Mouse (Mus musculus): ENCODE measurements at regions not wholly inside any gene's neighbourhood (a gene's known extent, or its start where the extent isn't known, plus 50 kb on each side); places are given as distances from the start of the nearest gene placed in this dataset.

GRCm38 (mm10) chr14:60502552-60502951 lies 129.5 kb downstream of the Amer2 start:
- DNase-seq (ENCODE audit: low spot score) = no peak
- H3K27me3 ChIP-seq (ENCODE audit: insufficient read depth, poor library complexity, severe bottlenecking) = no peaks in the 10 kb centered on the region
- H3K4me3 ChIP-seq = no peak overlapping the region
- H3K27ac ChIP-seq = no peak overlapping the region
- H3K9me3 ChIP-seq = no peaks in the 10 kb centered on the region
- 74% methylated on average over 6 of the region's 6 CpGs for WGBS
- H3K36me3 ChIP-seq = no peaks in the 10 kb centered on the region
- peaks cover 11% of the 10 kb centered on the region for H3K4me1 ChIP-seq

GRCm38 (mm10) chr14:60505066-60505465 lies 128.7 kb upstream of the Spata13 start:
- peaks cover 11% of the 10 kb centered on the region for H3K4me1 ChIP-seq
- no peaks in the 10 kb centered on the region for H3K9me3 ChIP-seq
- no peaks in the 10 kb centered on the region for H3K27me3 ChIP-seq (ENCODE audit: insufficient read depth, poor library complexity, severe bottlenecking)
- no peak for DNase-seq (ENCODE audit: low spot score)
- no peak overlapping the region for H3K27ac ChIP-seq
- no peak overlapping the region for H3K4me3 ChIP-seq
- WGBS = 81% methylated on average over 6 of the region's 6 CpGs
- H3K36me3 ChIP-seq = no peaks in the 10 kb centered on the region

GRCm38 (mm10) chr14:60506296-60506695 lies 127.5 kb upstream of the Spata13 start:
- Histone ChIP-seq H3K9me3 (no peaks in the 10 kb centered on the region), H3K27ac (peak overlapping the region; percentile 30; the same call in 1 of the 2 replicates), H3K27me3 (ENCODE audit: insufficient read depth, poor library complexity, severe bottlenecking) (no peaks in the 10 kb centered on the region), H3K4me1 (peaks cover 11% of the 10 kb centered on the region), H3K36me3 (no peaks in the 10 kb centered on the region), H3K4me3 (peak overlapping the region; percentile 40)
- WGBS = 39% methylated on average over 12 of the region's 12 CpGs
- peak; percentile 77 for DNase-seq (ENCODE audit: low spot score)

- no peaks in the 10 kb centered on the region for H3K36me3 ChIP-seq
- H3K9me3 ChIP-seq = no peaks in the 10 kb centered on the region
- no peak overlapping the region for H3K4me3 ChIP-seq
- no peaks in the 10 kb centered on the region for H3K4me1 ChIP-seq
- H3K27ac ChIP-seq = no peak overlapping the region
- 28% methylated on average over 8 of the region's 8 CpGs for WGBS
- H3K27me3 ChIP-seq (ENCODE audit: insufficient read depth, poor library complexity, severe bottlenecking) = no peaks in the 10 kb centered on the region
- no peak for DNase-seq (ENCODE audit: low spot score)
Observed at GRCm38 (mm10) chr14:60513560-60513959, 120.2 kb upstream of the Spata13 start.

GRCm38 (mm10) chr14:60515094-60515786 lies 118.6 kb upstream of the Spata13 start:
- H3K27me3 ChIP-seq (ENCODE audit: insufficient read depth, poor library complexity, severe bottlenecking) = no peaks in the 10 kb centered on the region
- DNase-seq (ENCODE audit: low spot score) = no peak
- WGBS = 74% methylated on average over 12 of the region's 12 CpGs
- no peaks in the 10 kb centered on the region for H3K4me1 ChIP-seq
- no peaks in the 10 kb centered on the region for H3K9me3 ChIP-seq
- H3K36me3 ChIP-seq = no peaks in the 10 kb centered on the region
- H3K4me3 ChIP-seq = no peak overlapping the region
- no peak overlapping the region for H3K27ac ChIP-seq

GRCm38 (mm10) chr14:60517891-60518290 lies 115.9 kb upstream of the Spata13 start:
- Histone ChIP-seq H3K4me1 (no peaks in the 10 kb centered on the region), H3K4me3 (no peak overlapping the region), H3K27me3 (ENCODE audit: insufficient read depth, poor library complexity, severe bottlenecking) (no peaks in the 10 kb centered on the region), H3K36me3 (no peaks in the 10 kb centered on the region), H3K27ac (no peak overlapping the region), H3K9me3 (no peaks in the 10 kb centered on the region)
- WGBS = 90% methylated on average over 11 of the region's 11 CpGs
- DNase-seq (ENCODE audit: low spot score) = no peak

GRCm38 (mm10) chr14:60523010-60523409 lies 110.8 kb upstream of the Spata13 start:
- H3K4me3 ChIP-seq = no peak overlapping the region
- DNase-seq (ENCODE audit: low spot score) = no peak
- H3K4me1 ChIP-seq = no peaks in the 10 kb centered on the region
- no peaks in the 10 kb centered on the region for H3K27me3 ChIP-seq (ENCODE audit: insufficient read depth, poor library complexity, severe bottlenecking)
- no peaks in the 10 kb centered on the region for H3K36me3 ChIP-seq
- 58% methylated on average over 1 of the region's 1 CpGs for WGBS
- no peaks in the 10 kb centered on the region for H3K9me3 ChIP-seq
- no peak overlapping the region for H3K27ac ChIP-seq

GRCm38 (mm10) chr14:60524869-60525268 lies 108.9 kb upstream of the Spata13 start:
- Histone ChIP-seq H3K27me3 (ENCODE audit: insufficient read depth, poor library complexity, severe bottlenecking) (no peaks in the 10 kb centered on the region), H3K4me3 (no peak overlapping the region), H3K36me3 (no peaks in the 10 kb centered on the region), H3K9me3 (no peaks in the 10 kb centered on the region), H3K4me1 (peaks cover 3% of the 10 kb centered on the region), H3K27ac (no peak overlapping the region)
- 70% methylated on average over 4 of the region's 4 CpGs for WGBS
- no peak for DNase-seq (ENCODE audit: low spot score)

GRCm38 (mm10) chr14:60525284-60525962 lies 108.4 kb upstream of the Spata13 start:
- DNase-seq (ENCODE audit: low spot score) = no peak
- Histone ChIP-seq H3K4me1 (peaks cover 8% of the 10 kb centered on the region), H3K9me3 (no peaks in the 10 kb centered on the region), H3K27ac (no peak overlapping the region), H3K27me3 (ENCODE audit: insufficient read depth, poor library complexity, severe bottlenecking) (no peaks in the 10 kb centered on the region), H3K36me3 (no peaks in the 10 kb centered on the region), H3K4me3 (no peak overlapping the region)
- 71% methylated on average over 13 of the region's 13 CpGs for WGBS

GRCm38 (mm10) chr14:60525979-60526378 lies 107.8 kb upstream of the Spata13 start:
- H3K27me3 ChIP-seq (ENCODE audit: insufficient read depth, poor library complexity, severe bottlenecking) = no peaks in the 10 kb centered on the region
- no peaks in the 10 kb centered on the region for H3K9me3 ChIP-seq
- no peak overlapping the region for H3K27ac ChIP-seq
- no peaks in the 10 kb centered on the region for H3K36me3 ChIP-seq
- WGBS = 70% methylated on average over 3 of the region's 3 CpGs
- H3K4me3 ChIP-seq = no peak overlapping the region
- peaks cover 9% of the 10 kb centered on the region for H3K4me1 ChIP-seq
- no peak for DNase-seq (ENCODE audit: low spot score)

- 80% methylated on average over 10 of the region's 10 CpGs for WGBS
- Histone ChIP-seq H3K9me3 (no peaks in the 10 kb centered on the region), H3K4me1 (peaks cover 9% of the 10 kb centered on the region), H3K27me3 (ENCODE audit: insufficient read depth, poor library complexity, severe bottlenecking) (no peaks in the 10 kb centered on the region), H3K27ac (no peak overlapping the region), H3K36me3 (no peaks in the 10 kb centered on the region), H3K4me3 (no peak overlapping the region)
- DNase-seq (ENCODE audit: low spot score) = no peak
Observed at GRCm38 (mm10) chr14:60526832-60527231, 107.0 kb upstream of the Spata13 start.

- Histone ChIP-seq H3K27me3 (ENCODE audit: insufficient read depth, poor library complexity, severe bottlenecking) (no peaks in the 10 kb centered on the region), H3K4me1 (peaks cover 9% of the 10 kb centered on the region), H3K4me3 (no peak overlapping the region), H3K9me3 (no peaks in the 10 kb centered on the region), H3K36me3 (no peaks in the 10 kb centered on the region), H3K27ac (no peak overlapping the region)
- 80% methylated on average over 5 of the region's 5 CpGs for WGBS
- no peak for DNase-seq (ENCODE audit: low spot score)
Observed at GRCm38 (mm10) chr14:60527951-60528350, 105.8 kb upstream of the Spata13 start.

GRCm38 (mm10) chr14:60528520-60528919 lies 105.3 kb upstream of the Spata13 start:
- H3K4me3 ChIP-seq = no peak overlapping the region
- peaks cover 9% of the 10 kb centered on the region for H3K4me1 ChIP-seq
- no peaks in the 10 kb centered on the region for H3K27me3 ChIP-seq (ENCODE audit: insufficient read depth, poor library complexity, severe bottlenecking)
- DNase-seq (ENCODE audit: low spot score) = no peak
- no peak overlapping the region for H3K27ac ChIP-seq
- WGBS = 87% methylated on average over 7 of the region's 7 CpGs
- H3K36me3 ChIP-seq = no peaks in the 10 kb centered on the region
- H3K9me3 ChIP-seq = no peaks in the 10 kb centered on the region
